Mouse (Mus musculus) embryonic fibroblast, embryonic 13.5 days (primary cell): ENCODE results near the gene Cyren. TPM values are rescaled to one million over a fixed set of nuclear protein-coding genes. Genes with fewer than 3 reads are reported as not detected.

ENCODE experiments used
- H3K27ac ChIP-seq: 2 replicates; pipeline ENCODE4 v1.5.1; 2012; ENCODE audit warnings: low read length, control low read depth, inconsistent platforms; ENCODE audit not compliant: insufficient read depth
- H3K4me1 ChIP-seq: 2 replicates; pipeline ENCODE4 v1.6.1; 2011; ENCODE audit warnings: low read length; ENCODE audit not compliant: control insufficient read depth, insufficient read depth
- H3K4me3 ChIP-seq: 2 replicates; pipeline ENCODE4 v1.5.1; 2011; ENCODE audit warnings: mild to moderate bottlenecking, control low read depth, low read length; ENCODE audit not compliant: insufficient read depth
- CTCF ChIP-seq: IDR thresholded peaks from 2 replicates; pipeline ENCODE4 v1.5.1; 2011; ENCODE audit warnings: mild to moderate bottlenecking, control low read depth, low read length, moderate library complexity, borderline replicate concordance; ENCODE audit not compliant: insufficient read depth
- POLR2A ChIP-seq: IDR thresholded peaks from 2 replicates; pipeline ENCODE4 v1.6.1; 2011; ENCODE audit warnings: low read depth, mild to moderate bottlenecking, control low read depth, low read length, moderate library complexity
- polyA plus RNA-seq: library from polyadenylated mRNA; stranded (reverse); fragments of >200 nt; gene quantifications from 2 replicates; pipeline ENCODE4 v1.2.4, GENCODE M21; 2011; ENCODE audit warnings: low read depth; ENCODE audit not compliant: missing spikeins, insufficient read length

Cyren gene
- polyA plus RNA-seq, 1 experiment, result 10.0 TPM

- H3K4me1 ChIP-seq, result no peaks in the 10 kb centered on the region
- H3K4me3 ChIP-seq, result peak within 1 kb of the TSS; percentile 56
- H3K27ac ChIP-seq, result no peak within 1 kb of the TSS
- TF ChIP-seq POLR2A (peak; percentile 83), CTCF (no peak)
Measured at GRCm38 (mm10) chr6:34910371-34911219, 32.7 kb upstream of the Cyren start, which contains the start of gene Wdr91. Gene Wdr91, minus strand, starts transcription at chr6:34910876.

GRCm38 (mm10) chr6:34909631-34910345 is 31.9 kb upstream of the Cyren start:
- peak overlapping the region; percentile 56 for H3K4me3 ChIP-seq
- H3K27ac ChIP-seq, result no peak overlapping the region

GRCm38 (mm10) chr6:34907696-34908260 is 29.9 kb upstream of the Cyren start:
- no peak for TF ChIP-seq POLR2A
- TF ChIP-seq CTCF, result no peak
- Histone ChIP-seq H3K4me1 (no peaks in the 10 kb centered on the region), H3K27ac (no peak overlapping the region), H3K4me3 (no peak overlapping the region)

More at GRCm38 (mm10) chr6:34909631-34910345, 31.9 kb upstream of the Cyren start:
- no peaks in the 10 kb centered on the region for H3K4me1 ChIP-seq
- no peak for TF ChIP-seq CTCF
- no peak for TF ChIP-seq POLR2A

- no peak overlapping the region for H3K27ac ChIP-seq
Measured at GRCm38 (mm10) chr6:34907121-34907614, 29.3 kb upstream of the Cyren start.

GRCm38 (mm10) chr6:34906661-34907060 is 28.8 kb upstream of the Cyren start:
- no peak overlapping the region for H3K4me3 ChIP-seq
- no peak overlapping the region for H3K27ac ChIP-seq
- TF ChIP-seq POLR2A (no peak), CTCF (no peak)
- no peaks in the 10 kb centered on the region for H3K4me1 ChIP-seq

More at GRCm38 (mm10) chr6:34907121-34907614, 29.3 kb upstream of the Cyren start:
- no peaks in the 10 kb centered on the region for H3K4me1 ChIP-seq
- H3K4me3 ChIP-seq, result no peak overlapping the region
- TF ChIP-seq POLR2A (no peak), CTCF (no peak)

GRCm38 (mm10) chr6:34906125-34906524 is 28.3 kb upstream of the Cyren start:
- no peak overlapping the region for H3K27ac ChIP-seq
- no peak overlapping the region for H3K4me3 ChIP-seq
- no peaks in the 10 kb centered on the region for H3K4me1 ChIP-seq
- TF ChIP-seq CTCF (no peak), POLR2A (no peak)

- no peak overlapping the region for H3K4me3 ChIP-seq
- no peak overlapping the region for H3K27ac ChIP-seq
- no peaks in the 10 kb centered on the region for H3K4me1 ChIP-seq
- TF ChIP-seq POLR2A, result no peak
- no peak for TF ChIP-seq CTCF
Measured at GRCm38 (mm10) chr6:34904361-34904760, 26.5 kb upstream of the Cyren start.

GRCm38 (mm10) chr6:34903851-34904250 is 26.0 kb upstream of the Cyren start:
- TF ChIP-seq POLR2A (no peak), CTCF (no peak)
- H3K4me1 ChIP-seq, result no peaks in the 10 kb centered on the region
- no peak overlapping the region for H3K27ac ChIP-seq
- H3K4me3 ChIP-seq, result no peak overlapping the region

GRCm38 (mm10) chr6:34903441-34903840 is 25.6 kb upstream of the Cyren start:
- Histone ChIP-seq H3K4me1 (no peaks in the 10 kb centered on the region), H3K27ac (no peak overlapping the region), H3K4me3 (no peak overlapping the region)
- no peak for TF ChIP-seq POLR2A
- no peak for TF ChIP-seq CTCF
